Mouse (Mus musculus) myocyte (in vitro differentiated cells): ENCODE results near the gene Hs3st6. TPM values are rescaled to one million over a fixed set of nuclear protein-coding genes. Genes with fewer than 3 reads are reported as not detected.

ENCODE experiments used
- H3K27me3 ChIP-seq: one replicate; pipeline ENCODE4 v1.6.1; 2011; ENCODE audit not compliant: control insufficient read depth, insufficient read depth, insufficient read length
- H3K36me3 ChIP-seq: one replicate; pipeline ENCODE4 v1.6.1; 2011; ENCODE audit not compliant: control insufficient read depth, insufficient read depth
- H3K4me2 ChIP-seq: one replicate; pipeline ENCODE4 v1.6.1; 2011; ENCODE audit warnings: low read depth, control low read depth
- H3K4me3 ChIP-seq: one replicate; pipeline ENCODE4 v1.5.1; 2011; ENCODE audit warnings: mild to moderate bottlenecking, control low read depth, moderate library complexity
- H3K79me2 ChIP-seq: one replicate; pipeline ENCODE4 v1.6.1; 2011; ENCODE audit not compliant: control insufficient read depth, insufficient read depth
- H3ac ChIP-seq: one replicate; pipeline ENCODE4 v1.6.1; 2011; ENCODE audit not compliant: control insufficient read depth, insufficient read length
- CEBPB ChIP-seq: IDR thresholded peaks from 2 replicates; pipeline ENCODE4 v1.6.1; 2011; ENCODE audit warnings: mild to moderate bottlenecking, moderate library complexity; ENCODE audit not compliant: poor library complexity, insufficient read depth, severe bottlenecking
- E2F4 ChIP-seq: IDR thresholded peaks from one replicate; pipeline ENCODE4 v1.6.1; 2011; ENCODE audit warnings: mild to moderate bottlenecking, control low read depth, moderate library complexity; ENCODE audit not compliant: insufficient read depth
- MAX ChIP-seq: IDR thresholded peaks from one replicate; pipeline ENCODE4 v1.6.1; 2011; ENCODE audit warnings: low read depth, mild to moderate bottlenecking, control low read depth
- MYOD1 ChIP-seq, 3 experiments: IDR thresholded peaks; one replicate each; pipeline ENCODE4 v1.6.1; 2011; ENCODE audit warnings: control low read depth in 2 of 3, low read depth in 2 of 3, mild to moderate bottlenecking in 2 of 3, moderate library complexity in 1 of 3; ENCODE audit not compliant: insufficient read length in 2 of 3, control insufficient read depth in 1 of 3
- MYOG ChIP-seq, 3 experiments: IDR thresholded peaks; one replicate each; pipeline ENCODE4 v1.6.1; 2011; ENCODE audit warnings: control low read depth in 2 of 3, low read depth in 2 of 3, mild to moderate bottlenecking in 2 of 3; ENCODE audit not compliant: insufficient read length in 2 of 3, control insufficient read depth in 1 of 3, insufficient read depth in 1 of 3
- POLR2A ChIP-seq: IDR thresholded peaks from one replicate; pipeline ENCODE4 v1.6.1; 2011; ENCODE audit warnings: low read depth, mild to moderate bottlenecking, control low read depth, moderate library complexity; ENCODE audit not compliant: insufficient read length
- POLR2AphosphoS2 ChIP-seq: IDR thresholded peaks from one replicate; pipeline ENCODE4 v1.6.1; 2011; ENCODE audit warnings: low read depth, control low read depth; ENCODE audit not compliant: insufficient read length
- REST ChIP-seq: IDR thresholded peaks from one replicate; pipeline ENCODE4 v1.6.1; 2011; ENCODE audit warnings: mild to moderate bottlenecking, control low read depth, moderate library complexity; ENCODE audit not compliant: insufficient read depth, insufficient read length
- SRF ChIP-seq: IDR thresholded peaks from one replicate; pipeline ENCODE4 v1.6.1; 2011; ENCODE audit warnings: low read depth; ENCODE audit not compliant: control insufficient read depth, insufficient read length
- TCF12 ChIP-seq: IDR thresholded peaks from one replicate; pipeline ENCODE4 v1.6.1; 2011; ENCODE audit warnings: mild to moderate bottlenecking, control low read depth; ENCODE audit not compliant: poor library complexity, insufficient read depth, severe bottlenecking
- TCF3 ChIP-seq: IDR thresholded peaks from one replicate; pipeline ENCODE4 v1.6.1; 2011; ENCODE audit warnings: low read depth, control low read depth; ENCODE audit not compliant: insufficient read length
- USF1 ChIP-seq: IDR thresholded peaks from one replicate; pipeline ENCODE4 v1.6.1; 2011; ENCODE audit warnings: low read depth, mild to moderate bottlenecking, control low read depth, moderate library complexity
- polyA plus RNA-seq: library from polyadenylated mRNA; unstranded; fragments of >200 nt; fragmentation: generic; extraction: Trizol; gene quantifications from one replicate; pipeline ENCODE4 v1.2.1, GENCODE M21; 2012; ENCODE audit warnings: missing spikeins

Hs3st6 gene
- polyA plus RNA-seq, 1 experiment, result not detected

DNA sequence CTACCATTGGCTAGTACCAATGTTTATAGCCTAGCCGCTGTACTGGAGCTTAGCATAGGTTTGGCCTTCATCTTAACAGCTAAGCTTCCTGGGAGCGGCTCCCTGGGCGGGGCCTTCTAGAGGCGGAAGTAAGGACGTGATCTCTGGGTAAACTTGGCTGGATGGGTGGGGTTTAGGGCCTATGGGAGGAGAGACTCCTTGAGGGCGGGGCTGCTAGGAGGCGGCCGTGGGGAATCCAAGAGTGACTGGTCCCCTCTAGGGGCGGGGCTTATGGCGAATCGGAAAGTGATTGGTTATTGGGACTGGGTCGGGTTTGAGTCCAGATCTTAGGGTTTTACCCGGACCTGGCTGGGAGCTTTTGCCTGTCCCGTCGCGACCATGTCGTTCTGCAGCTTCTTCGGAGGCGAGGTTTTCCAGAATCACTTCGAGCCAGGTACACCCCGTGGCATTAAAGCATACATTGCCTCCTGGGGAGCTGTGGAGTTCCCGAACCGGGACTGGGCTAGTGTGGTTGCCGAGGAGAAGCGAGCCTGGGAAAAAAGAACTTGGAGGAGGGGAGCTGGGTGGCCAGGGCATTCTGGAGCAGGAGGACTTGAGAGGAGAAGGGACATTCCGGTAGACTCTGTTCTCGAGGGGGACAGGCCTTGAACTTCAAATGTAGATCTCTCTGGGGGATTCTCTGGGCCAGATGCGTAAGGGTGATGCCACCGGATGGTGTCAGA lies 16.3 kb upstream of the Hs3st6 start, which contains the start of gene Msrb1:
Gene Msrb1, plus strand, starts transcription at position 313 of the 722 bp plus-strand sequence.
- Histone ChIP-seq H3K79me2 (peaks cover 6% of the 10 kb centered on the region), H3K4me3 (peak within 1 kb of the TSS; percentile 53), H3K4me2 (peak within 1 kb of the TSS; percentile 92), H3K36me3 (no peaks in the 10 kb centered on the region), H3ac (peak within 1 kb of the TSS; percentile 49), H3K27me3 (no peaks in the 10 kb centered on the region)
- TF ChIP-seq MYOG (IDR thresholded peaks at IDR 0.05; ENCODE audit: control insufficient read depth in 1 of 3, insufficient read depth in 1 of 3, insufficient read length in 2 of 3, low read depth in 2 of 3), result no peak
- TF ChIP-seq MYOD1 (IDR thresholded peaks at IDR 0.05; ENCODE audit: control insufficient read depth in 1 of 3, insufficient read length in 2 of 3, low read depth in 2 of 3), result no peak
- TF ChIP-seq MAX, result no peak
- TF ChIP-seq POLR2A, result peak; percentile 77
- no peak for TF ChIP-seq TCF12
- peak; percentile 78 for TF ChIP-seq POLR2AphosphoS2
- TF ChIP-seq SRF, result no peak

DNA sequence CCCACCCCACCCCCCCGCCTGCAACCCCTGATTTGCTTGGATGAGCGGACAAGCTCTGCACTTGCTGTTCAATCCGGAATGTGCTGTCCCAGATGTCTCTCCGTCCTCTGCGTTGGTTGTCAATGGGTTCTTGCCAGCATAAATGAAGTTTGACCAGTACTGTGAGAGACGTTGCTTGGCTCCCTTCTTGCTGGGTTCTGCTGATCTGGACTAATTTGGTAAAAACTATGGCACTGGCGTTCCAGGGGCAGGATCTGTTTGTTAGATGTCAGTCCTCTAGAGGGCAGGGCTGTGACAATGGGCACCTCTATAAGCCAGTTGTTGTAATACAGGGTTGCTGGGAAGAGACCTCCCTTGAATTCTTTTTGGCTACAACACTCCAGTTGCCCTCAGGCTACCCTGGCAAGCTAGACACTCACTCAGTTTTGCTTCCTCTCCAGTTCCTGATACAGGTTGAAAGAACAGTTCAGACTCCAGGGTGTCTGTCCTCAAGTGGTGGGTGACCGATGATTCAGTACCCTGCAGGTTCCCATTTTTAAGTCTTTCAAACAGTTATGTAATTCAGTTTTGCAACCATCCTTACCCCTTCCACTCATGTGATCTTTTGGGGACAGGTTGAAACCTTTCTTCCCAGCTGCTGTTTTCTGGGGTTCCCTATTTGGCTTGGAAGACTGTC lies 15.5 kb upstream of the Hs3st6 start:
- H3K4me2 ChIP-seq, result peak overlapping the region; percentile 92
- H3K36me3 ChIP-seq, result no peaks in the 10 kb centered on the region
- H3K79me2 ChIP-seq, result peaks cover 6% of the 10 kb centered on the region
- H3K27me3 ChIP-seq, result no peaks in the 10 kb centered on the region
- no peak for TF ChIP-seq USF1
- no peak for TF ChIP-seq MAX
- TF ChIP-seq MYOD1 (IDR thresholded peaks at IDR 0.05; ENCODE audit: control insufficient read depth in 1 of 3, insufficient read length in 2 of 3, low read depth in 2 of 3), result no peak
- TF ChIP-seq TCF12, result no peak
- TF ChIP-seq REST, result no peak
- TF ChIP-seq TCF3, result no peak
- TF ChIP-seq POLR2A, result no peak
- no peak for TF ChIP-seq E2F4
- no peak for TF ChIP-seq SRF
- no peak for TF ChIP-seq POLR2AphosphoS2
- TF ChIP-seq MYOG (IDR thresholded peaks at IDR 0.05; ENCODE audit: control insufficient read depth in 1 of 3, insufficient read depth in 1 of 3, insufficient read length in 2 of 3, low read depth in 2 of 3), result no peak
- TF ChIP-seq CEBPB, result no peak
- peak overlapping the region; percentile 53 for H3K4me3 ChIP-seq
- H3ac ChIP-seq, result peak overlapping the region; percentile 49

DNA sequence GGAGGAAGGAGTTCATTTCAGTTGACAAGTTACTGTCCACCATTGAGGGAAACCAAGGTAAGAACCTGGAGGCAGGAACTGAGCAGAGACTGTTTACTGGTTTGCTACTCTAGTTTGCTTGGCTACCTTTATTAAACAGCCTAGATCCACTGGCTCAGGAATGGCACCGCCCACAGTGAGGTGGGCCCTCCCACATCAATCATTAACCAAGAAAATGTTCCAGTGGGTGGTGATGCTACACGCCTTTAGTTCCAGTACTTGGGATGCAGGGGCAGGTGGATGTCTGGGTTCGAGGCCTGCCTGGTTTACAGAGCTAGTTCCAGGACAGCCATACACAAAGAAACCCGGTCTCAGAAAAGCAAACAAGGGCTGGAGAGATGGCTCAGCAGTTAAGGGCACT lies 14.6 kb upstream of the Hs3st6 start:
- Histone ChIP-seq H3K36me3 (no peaks in the 10 kb centered on the region), H3K4me2 (no peak overlapping the region), H3ac (no peak overlapping the region), H3K79me2 (peaks cover 6% of the 10 kb centered on the region), H3K27me3 (no peaks in the 10 kb centered on the region), H3K4me3 (no peak overlapping the region)
- TF ChIP-seq MYOD1 (IDR thresholded peaks at IDR 0.05; ENCODE audit: control insufficient read depth in 1 of 3, insufficient read length in 2 of 3, low read depth in 2 of 3), result no peak
- TF ChIP-seq POLR2AphosphoS2, result no peak
- TF ChIP-seq POLR2A, result no peak
- TF ChIP-seq MAX, result no peak
- TF ChIP-seq SRF, result no peak

DNA sequence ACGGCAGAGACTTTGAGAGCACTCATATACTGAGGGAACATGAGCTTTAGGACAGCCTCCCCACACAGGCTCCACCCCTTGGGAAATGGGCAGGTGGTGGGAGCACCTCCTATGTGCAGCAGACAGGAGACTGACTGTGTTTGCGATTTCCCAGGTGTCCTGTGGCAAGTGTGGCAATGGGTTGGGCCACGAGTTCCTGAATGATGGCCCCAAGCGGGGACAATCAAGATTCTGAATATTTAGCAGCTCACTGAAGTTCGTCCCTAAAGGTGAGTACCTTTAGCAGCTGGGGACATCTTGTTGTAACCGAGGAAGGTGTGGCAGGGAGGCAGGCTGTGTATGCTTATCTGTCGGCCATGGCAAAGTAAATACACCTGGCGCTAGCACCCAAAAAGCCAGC lies 12.9 kb upstream of the Hs3st6 start:
- no peak overlapping the region for H3K4me3 ChIP-seq
- H3K27me3 ChIP-seq, result no peaks in the 10 kb centered on the region
- no peaks in the 10 kb centered on the region for H3K36me3 ChIP-seq
- H3ac ChIP-seq, result no peak overlapping the region
- TF ChIP-seq TCF12 (no peak), POLR2AphosphoS2 (no peak), E2F4 (no peak), REST (no peak), SRF (no peak), POLR2A (no peak), CEBPB (no peak), USF1 (no peak), MAX (no peak)
- H3K79me2 ChIP-seq, result peaks cover 6% of the 10 kb centered on the region
- no peak overlapping the region for H3K4me2 ChIP-seq

DNA sequence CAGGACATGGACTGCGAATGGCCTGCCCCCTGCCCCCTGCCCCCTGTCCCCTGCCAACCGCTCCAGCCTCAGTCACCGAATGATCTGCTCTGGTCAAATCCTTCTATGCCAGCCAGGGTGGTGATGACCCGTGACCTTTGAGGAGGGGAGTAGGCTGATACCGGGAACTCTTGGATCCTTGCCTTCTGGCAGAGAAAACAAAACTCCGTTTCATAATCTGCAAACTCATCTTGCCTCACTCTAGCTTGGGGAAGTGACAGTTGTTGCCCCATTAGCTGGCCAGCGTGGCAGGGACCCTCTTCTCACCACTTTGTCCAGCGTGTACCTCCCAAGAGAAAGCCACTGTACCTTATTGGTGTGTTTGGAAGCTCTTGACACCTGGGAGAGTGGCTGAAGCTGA lies 10.5 kb upstream of the Hs3st6 start:
- TF ChIP-seq POLR2AphosphoS2 (no peak), E2F4 (no peak), CEBPB (no peak), REST (no peak), POLR2A (no peak), SRF (no peak), MAX (no peak), TCF3 (no peak), TCF12 (no peak), MYOG (IDR thresholded peaks at IDR 0.05; ENCODE audit: control insufficient read depth in 1 of 3, insufficient read depth in 1 of 3, insufficient read length in 2 of 3, low read depth in 2 of 3) (no peak)
- no peaks in the 10 kb centered on the region for H3K27me3 ChIP-seq
- H3K79me2 ChIP-seq, result peaks cover 4% of the 10 kb centered on the region
- H3K36me3 ChIP-seq, result no peaks in the 10 kb centered on the region
- no peak overlapping the region for H3K4me3 ChIP-seq
- no peak overlapping the region for H3ac ChIP-seq
- H3K4me2 ChIP-seq, result no peak overlapping the region
